Mouse (Mus musculus): ENCODE results near the gene Tmem33. TPM values are rescaled to one million over a fixed set of nuclear protein-coding genes. Genes with fewer than 3 reads are reported as not detected.

Gene Tmem33
- polyA plus RNA-seq, 1 experiment from 2014 or later = 72.6 TPM

DNA sequence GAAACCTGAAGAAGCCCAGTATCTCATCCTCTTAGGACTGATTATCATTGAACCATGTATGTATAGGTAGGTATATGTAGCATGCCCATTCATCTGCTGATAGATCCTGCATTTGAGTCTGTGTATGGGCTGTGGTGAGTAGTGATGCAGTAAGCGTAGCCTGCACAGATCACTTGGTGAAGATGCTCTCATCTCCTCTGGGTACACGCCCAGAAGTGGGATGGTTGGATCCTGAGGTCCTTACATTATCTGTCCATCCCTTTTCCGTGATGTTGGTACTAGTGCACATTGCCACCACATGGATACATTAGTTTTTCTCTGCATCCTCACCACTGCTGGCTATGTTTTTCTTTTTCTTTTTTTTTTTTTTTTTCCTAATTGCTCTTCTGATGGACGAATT is 19.5 kb downstream of the Tmem33 start:
- H3K27me3 ChIP-seq (ENCODE audit: control insufficient read depth, insufficient read depth, low read length) = no peaks in the 10 kb centered on the region
- H3K9ac ChIP-seq = no peak overlapping the region
- H3K4me1 ChIP-seq (replicated peaks; ENCODE audit: control insufficient read depth, insufficient read depth, low read length) = no peaks in the 10 kb centered on the region
- no peak for ATAC-seq (ENCODE audit: low FRiP score)
- WGBS = 98% methylated on average over 4 of the region's 4 CpGs
- no peak overlapping the region for H3K4me2 ChIP-seq (replicated peaks)
- H3K27ac ChIP-seq = no peak overlapping the region
- no peak overlapping the region for H3K4me3 ChIP-seq (replicated peaks; ENCODE audit: low read length)
- peaks cover 36% of the 10 kb centered on the region for H3K36me3 ChIP-seq (replicated peaks; ENCODE audit: control insufficient read depth, insufficient read depth)
- H3K9me3 ChIP-seq (ENCODE audit: control insufficient read depth, low read length) = no peaks in the 10 kb centered on the region
- no peak for DNase-seq (ENCODE audit: low spot score)

DNA sequence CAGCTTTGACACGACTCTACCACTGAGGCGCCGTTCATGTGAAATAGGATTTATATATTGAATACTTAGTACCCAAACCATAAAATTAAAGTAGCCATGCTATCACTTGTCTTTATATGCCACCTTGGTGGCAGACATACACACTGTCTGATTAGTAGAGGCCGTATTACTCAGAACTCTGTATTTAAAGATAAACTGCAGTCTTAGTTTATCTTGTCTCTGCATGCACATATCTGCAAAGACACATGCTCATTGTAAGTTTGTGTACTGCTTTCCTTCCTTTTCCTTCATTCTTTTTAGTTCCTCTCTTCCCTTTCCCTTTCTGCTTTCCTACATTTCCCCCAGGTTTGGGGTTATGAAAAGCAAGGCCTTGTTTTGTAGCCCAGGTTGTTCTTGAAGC is 20.0 kb downstream of the Tmem33 start:
- no peak overlapping the region for H3K27ac ChIP-seq
- H3K36me3 ChIP-seq (replicated peaks; ENCODE audit: control insufficient read depth, insufficient read depth) = peaks cover 42% of the 10 kb centered on the region
- no peaks in the 10 kb centered on the region for H3K27me3 ChIP-seq (ENCODE audit: control insufficient read depth, insufficient read depth, low read length)
- ATAC-seq (ENCODE audit: low FRiP score) (no peak), DNase-seq (ENCODE audit: low spot score) (no peak)
- no peaks in the 10 kb centered on the region for H3K4me1 ChIP-seq (replicated peaks; ENCODE audit: control insufficient read depth, insufficient read depth, low read length)
- H3K9me3 ChIP-seq (ENCODE audit: control insufficient read depth, low read length) = no peaks in the 10 kb centered on the region
- H3K9ac ChIP-seq = no peak overlapping the region
- H3K4me2 ChIP-seq (replicated peaks) = no peak overlapping the region
- H3K4me3 ChIP-seq (replicated peaks; ENCODE audit: low read length) = no peak overlapping the region
- WGBS = 92% methylated on average over 4 of the region's 4 CpGs

DNA sequence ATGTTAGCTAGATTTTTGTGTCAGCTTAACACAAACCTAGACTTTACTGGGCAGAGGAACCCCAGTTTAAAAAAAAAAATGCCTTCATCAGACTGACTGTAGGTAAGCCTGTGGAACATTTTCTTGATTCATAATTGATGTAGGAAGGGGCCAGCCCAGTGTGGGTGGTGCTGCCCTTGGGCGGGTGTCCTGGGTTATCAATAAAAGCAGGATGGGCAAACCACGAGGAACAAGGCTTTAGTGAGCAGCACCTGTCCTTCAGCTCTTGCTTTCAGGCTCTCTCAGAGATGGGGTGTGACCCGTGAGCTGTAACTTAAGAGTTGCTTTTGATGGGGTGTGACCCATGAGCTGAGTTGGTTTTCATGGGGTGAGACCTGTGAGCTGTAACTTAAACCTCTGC is 34.7 kb downstream of the Tmem33 start:
- Histone ChIP-seq H3K27me3 (ENCODE audit: control insufficient read depth, insufficient read depth, low read length) (no peaks in the 10 kb centered on the region), H3K4me3 (replicated peaks; ENCODE audit: low read length) (no peak overlapping the region), H3K4me1 (replicated peaks; ENCODE audit: control insufficient read depth, insufficient read depth, low read length) (no peaks in the 10 kb centered on the region), H3K9me3 (ENCODE audit: control insufficient read depth, low read length) (no peaks in the 10 kb centered on the region), H3K9ac (no peak overlapping the region), H3K36me3 (replicated peaks; ENCODE audit: control insufficient read depth, insufficient read depth) (peaks cover 7% of the 10 kb centered on the region; the same call in 1 of the 2 replicates), H3K4me2 (replicated peaks) (no peak overlapping the region), H3K27ac (no peak overlapping the region)
- WGBS = 76% methylated on average over 3 of the region's 3 CpGs
- no peak for ATAC-seq (ENCODE audit: low FRiP score)
- no peak for DNase-seq (ENCODE audit: low spot score)

DNA sequence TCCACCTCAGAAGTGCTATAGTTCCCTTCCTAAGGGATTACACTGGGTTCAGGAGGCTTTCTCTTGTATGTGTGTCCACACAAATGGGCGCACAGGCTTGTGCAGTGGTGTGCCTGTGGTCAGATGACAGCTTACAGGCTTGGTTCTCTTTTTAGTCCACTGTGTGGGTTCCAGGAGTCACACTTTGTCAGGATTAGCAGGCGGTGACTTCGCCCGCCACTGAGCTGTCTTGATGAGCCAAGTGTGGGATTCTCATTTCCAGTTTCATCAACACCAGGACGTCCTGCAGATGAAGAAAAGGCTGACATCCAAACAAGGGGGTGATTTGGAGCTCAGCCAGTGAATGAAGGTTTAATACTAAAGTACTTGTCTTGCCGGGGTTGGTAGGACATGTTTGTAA is 35.3 kb downstream of the Tmem33 start:
- Histone ChIP-seq H3K9me3 (ENCODE audit: control insufficient read depth, low read length) (no peaks in the 10 kb centered on the region), H3K9ac (no peak overlapping the region), H3K27me3 (ENCODE audit: control insufficient read depth, insufficient read depth, low read length) (no peaks in the 10 kb centered on the region), H3K4me3 (replicated peaks; ENCODE audit: low read length) (no peak overlapping the region), H3K4me2 (replicated peaks) (no peak overlapping the region), H3K4me1 (replicated peaks; ENCODE audit: control insufficient read depth, insufficient read depth, low read length) (no peaks in the 10 kb centered on the region), H3K27ac (no peak overlapping the region), H3K36me3 (replicated peaks; ENCODE audit: control insufficient read depth, insufficient read depth) (peaks cover 5% of the 10 kb centered on the region; the same call in 1 of the 2 replicates)
- ATAC-seq (ENCODE audit: low FRiP score) (no peak), DNase-seq (ENCODE audit: low spot score) (no peak)
- 88% methylated on average over 6 of the region's 6 CpGs for WGBS

DNA sequence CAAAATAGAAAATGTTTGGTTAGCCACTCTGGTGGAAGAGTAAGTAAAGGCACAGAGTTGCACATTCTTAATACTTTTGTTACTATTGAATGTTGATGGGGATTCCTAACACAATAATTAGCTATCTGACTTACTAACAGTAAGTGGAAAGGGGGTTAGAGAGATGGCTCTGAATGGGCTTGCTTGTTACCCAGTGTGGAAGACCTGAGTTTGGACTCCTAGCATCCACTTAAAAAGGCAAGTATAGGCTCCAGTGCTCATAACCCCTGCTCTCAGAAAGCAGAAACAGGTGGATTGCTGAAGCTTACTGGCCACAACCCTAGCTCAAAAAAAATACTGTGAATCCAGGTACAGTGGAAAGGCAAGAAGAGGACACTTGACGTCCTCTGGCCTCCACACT is 35.8 kb downstream of the Tmem33 start:
- H3K27me3 ChIP-seq (ENCODE audit: control insufficient read depth, insufficient read depth, low read length) = no peaks in the 10 kb centered on the region
- H3K4me2 ChIP-seq (replicated peaks) = no peak overlapping the region
- no peak overlapping the region for H3K9ac ChIP-seq
- peaks cover 5% of the 10 kb centered on the region; the same call in 1 of the 2 replicates for H3K36me3 ChIP-seq (replicated peaks; ENCODE audit: control insufficient read depth, insufficient read depth)
- no peak overlapping the region for H3K27ac ChIP-seq
- ATAC-seq (ENCODE audit: low FRiP score) (no peak), DNase-seq (ENCODE audit: low spot score) (no peak)
- H3K9me3 ChIP-seq (ENCODE audit: control insufficient read depth, low read length) = no peaks in the 10 kb centered on the region
- WGBS = 95% methylated on average over 1 of the region's 1 CpGs
- H3K4me1 ChIP-seq (replicated peaks; ENCODE audit: control insufficient read depth, insufficient read depth, low read length) = no peaks in the 10 kb centered on the region
- no peak overlapping the region for H3K4me3 ChIP-seq (replicated peaks; ENCODE audit: low read length)

DNA sequence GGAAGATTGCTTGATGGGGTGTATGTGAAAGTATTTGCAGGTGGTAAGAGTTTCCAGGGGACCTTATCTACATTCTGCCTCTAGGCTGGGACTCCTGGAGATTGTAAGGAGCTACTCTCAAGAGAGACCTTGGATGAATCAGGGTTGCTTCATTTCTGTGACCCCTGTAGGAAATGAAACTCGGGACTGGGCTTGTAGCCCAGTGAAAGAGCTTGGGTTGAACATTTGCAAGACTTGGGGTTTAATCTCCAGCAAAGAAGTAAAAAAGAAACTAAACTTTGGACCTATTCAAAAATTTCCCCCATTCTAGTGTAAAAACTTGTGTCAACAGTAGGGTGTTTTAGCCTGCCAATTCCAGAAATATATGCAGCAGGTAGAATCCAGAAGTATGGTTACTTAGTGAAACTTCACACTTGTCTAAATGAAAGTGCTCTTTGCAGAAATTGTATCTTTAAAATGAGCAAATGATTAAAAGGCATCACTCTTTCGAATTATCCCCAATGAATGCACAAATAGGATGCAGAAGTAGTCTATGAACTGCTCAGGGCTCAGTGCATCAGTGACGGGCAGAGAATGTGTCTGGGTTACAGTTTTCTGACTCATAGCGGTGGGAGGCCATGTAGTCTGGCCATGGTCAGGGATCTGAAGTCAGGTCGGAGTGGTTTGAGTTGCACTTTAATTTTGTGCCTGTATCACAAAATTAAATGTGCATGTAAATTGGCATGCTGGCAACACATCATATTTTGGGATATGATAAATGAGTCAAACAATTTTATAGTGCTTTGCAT is 36.9 kb downstream of the Tmem33 start:
- WGBS = 85% methylated on average over 5 of the region's 5 CpGs
- no peaks in the 10 kb centered on the region for H3K4me1 ChIP-seq (replicated peaks; ENCODE audit: control insufficient read depth, insufficient read depth, low read length)
- DNase-seq (ENCODE audit: low spot score) (no peak), ATAC-seq (ENCODE audit: low FRiP score) (no peak)
- H3K4me3 ChIP-seq (replicated peaks; ENCODE audit: low read length) = no peak overlapping the region
- H3K36me3 ChIP-seq (replicated peaks; ENCODE audit: control insufficient read depth, insufficient read depth) = peaks cover 5% of the 10 kb centered on the region; the same call in 1 of the 2 replicates
- H3K9me3 ChIP-seq (ENCODE audit: control insufficient read depth, low read length) = no peaks in the 10 kb centered on the region
- no peak overlapping the region for H3K27ac ChIP-seq
- H3K27me3 ChIP-seq (ENCODE audit: control insufficient read depth, insufficient read depth, low read length) = no peaks in the 10 kb centered on the region
- H3K9ac ChIP-seq = no peak overlapping the region
- no peak overlapping the region for H3K4me2 ChIP-seq (replicated peaks)

DNA sequence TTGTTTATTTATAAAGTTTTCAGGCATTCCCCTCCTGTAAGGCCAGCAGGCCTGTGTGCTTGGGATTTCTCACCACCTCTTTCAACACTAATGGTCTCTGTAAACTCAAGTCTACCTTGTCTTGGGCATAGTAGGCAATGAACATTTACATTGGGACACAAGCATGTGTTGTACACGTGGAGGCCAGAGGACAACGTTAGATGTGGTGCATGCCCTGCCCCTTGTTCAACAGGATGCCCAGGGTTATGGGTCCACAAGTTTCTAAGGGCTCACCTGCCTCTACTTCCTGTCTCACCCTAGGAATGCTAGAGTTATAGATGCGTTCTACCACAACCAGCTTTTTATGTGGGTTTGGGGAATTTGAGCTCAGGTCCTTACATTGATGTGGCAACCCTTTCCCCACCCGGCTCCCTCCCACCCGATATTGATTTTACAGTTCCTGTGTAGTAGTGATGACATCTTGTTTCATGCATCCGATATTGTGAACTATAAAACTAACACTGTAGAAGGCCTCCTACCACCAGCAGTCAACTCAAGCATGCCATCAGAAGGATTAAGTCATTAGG is 39.6 kb downstream of the Tmem33 start:
- Histone ChIP-seq H3K4me1 (replicated peaks; ENCODE audit: control insufficient read depth, insufficient read depth, low read length) (no peaks in the 10 kb centered on the region), H3K36me3 (replicated peaks; ENCODE audit: control insufficient read depth, insufficient read depth) (no peaks in the 10 kb centered on the region), H3K4me3 (replicated peaks; ENCODE audit: low read length) (no peak overlapping the region), H3K9me3 (ENCODE audit: control insufficient read depth, low read length) (no peaks in the 10 kb centered on the region), H3K9ac (no peak overlapping the region), H3K27ac (no peak overlapping the region), H3K27me3 (ENCODE audit: control insufficient read depth, insufficient read depth, low read length) (no peaks in the 10 kb centered on the region), H3K4me2 (replicated peaks) (no peak overlapping the region)
- WGBS = 94% methylated on average over 6 of the region's 6 CpGs
- no peak for ATAC-seq (ENCODE audit: low FRiP score)
- no peak for DNase-seq (ENCODE audit: low spot score)

DNA sequence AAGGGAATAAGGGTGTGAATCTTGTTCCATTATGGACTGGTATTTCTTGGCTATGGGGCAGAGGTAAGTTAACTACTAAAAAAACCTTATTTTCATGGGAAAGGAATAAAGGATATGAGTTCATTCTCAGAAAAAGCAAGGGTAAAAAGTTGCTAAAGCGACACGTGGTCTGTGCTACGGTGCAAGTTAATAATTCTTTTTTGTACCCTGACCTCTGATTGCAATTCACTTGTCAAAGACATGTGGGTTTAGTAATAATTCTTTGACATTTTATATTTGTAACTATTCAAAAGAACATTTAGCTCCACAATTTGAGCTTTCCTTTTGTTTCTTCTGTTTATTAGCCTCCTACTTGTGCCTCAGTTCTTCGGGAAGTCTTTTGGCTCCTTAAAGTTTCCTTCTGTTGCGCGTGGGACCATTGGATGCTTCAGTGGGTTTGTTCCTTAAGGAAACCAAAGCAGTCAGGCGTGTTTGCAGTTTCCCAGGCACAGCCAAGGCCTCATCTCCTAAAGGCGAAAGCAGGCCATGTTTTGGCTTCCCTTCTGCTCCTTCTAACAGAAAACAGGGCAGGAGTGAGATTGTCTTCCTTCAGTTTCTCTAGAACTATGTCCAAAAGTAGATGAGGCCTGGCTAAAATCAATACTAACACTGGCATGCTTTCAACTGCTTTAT is 40.7 kb downstream of the Tmem33 start:
- Histone ChIP-seq H3K4me1 (replicated peaks; ENCODE audit: control insufficient read depth, insufficient read depth, low read length) (no peaks in the 10 kb centered on the region), H3K4me2 (replicated peaks) (no peak overlapping the region), H3K27ac (no peak overlapping the region), H3K9me3 (ENCODE audit: control insufficient read depth, low read length) (no peaks in the 10 kb centered on the region), H3K4me3 (replicated peaks; ENCODE audit: low read length) (no peak overlapping the region), H3K9ac (no peak overlapping the region), H3K27me3 (ENCODE audit: control insufficient read depth, insufficient read depth, low read length) (no peaks in the 10 kb centered on the region), H3K36me3 (replicated peaks; ENCODE audit: control insufficient read depth, insufficient read depth) (no peaks in the 10 kb centered on the region)
- no peak for ATAC-seq (ENCODE audit: low FRiP score)
- WGBS = 95% methylated on average over 8 of the region's 8 CpGs
- no peak for DNase-seq (ENCODE audit: low spot score)

DNA sequence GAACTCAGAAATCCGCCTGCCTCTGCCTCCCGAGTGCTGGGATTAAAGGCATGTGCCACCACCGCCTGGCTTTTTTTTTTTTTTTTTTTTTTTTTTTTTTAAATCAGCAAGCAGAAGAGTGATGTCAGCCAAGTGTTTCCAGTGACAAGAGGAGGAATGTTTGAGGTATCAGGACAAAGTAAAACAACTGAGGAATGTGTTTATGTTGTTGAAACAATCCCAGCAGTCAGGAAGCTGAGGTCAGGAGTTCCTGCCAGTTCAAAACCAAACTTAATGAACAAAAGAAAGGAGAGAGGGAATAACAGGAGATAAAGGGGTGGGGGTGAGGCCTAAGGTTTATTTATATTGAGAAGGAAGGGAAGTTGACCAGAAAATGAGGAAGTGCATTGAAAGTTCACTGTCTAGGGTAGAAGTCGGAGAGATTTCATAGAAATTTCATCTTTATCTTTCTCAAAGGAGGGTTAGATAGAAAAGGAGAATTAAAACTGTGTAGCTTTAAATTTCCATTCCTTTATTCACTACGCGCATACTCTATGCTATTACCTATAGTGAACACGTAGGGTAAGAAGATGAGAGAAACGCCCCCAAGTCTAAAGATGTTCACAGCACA is 41.5 kb downstream of the Tmem33 start:
- ATAC-seq (ENCODE audit: low FRiP score) = no peak
- H3K9me3 ChIP-seq (ENCODE audit: control insufficient read depth, low read length) = no peaks in the 10 kb centered on the region

More for the DNA sequence above, 41.5 kb downstream of the Tmem33 start:
- no peak overlapping the region for H3K9ac ChIP-seq
- H3K36me3 ChIP-seq (replicated peaks; ENCODE audit: control insufficient read depth, insufficient read depth) = no peaks in the 10 kb centered on the region
- H3K27ac ChIP-seq = no peak overlapping the region
- WGBS = 85% methylated on average over 7 of the region's 8 CpGs
- H3K4me1 ChIP-seq (replicated peaks; ENCODE audit: control insufficient read depth, insufficient read depth, low read length) = no peaks in the 10 kb centered on the region
- no peak overlapping the region for H3K4me2 ChIP-seq (replicated peaks)
- H3K27me3 ChIP-seq (ENCODE audit: control insufficient read depth, insufficient read depth, low read length) = no peaks in the 10 kb centered on the region
- H3K4me3 ChIP-seq (replicated peaks; ENCODE audit: low read length) = no peak overlapping the region
- no peak for DNase-seq (ENCODE audit: low spot score)
